Mouse (Mus musculus) MEL (cell line): ENCODE measurements around the gene Bdh1. TPM values are rescaled to one million over a fixed set of nuclear protein-coding genes. Genes with fewer than 3 reads are reported as not detected.

Experiments
- DNase-seq: peaks from one replicate; pipeline ENCODE4 v3.0.0; 2011; ENCODE audit warnings: low read depth, low spot score
- H3K27ac ChIP-seq: 2 replicates; pipeline ENCODE4 v1.5.1; 2012; ENCODE audit warnings: low read depth, mild to moderate bottlenecking, control low read depth, low read length, moderate library complexity; ENCODE audit not compliant: control insufficient read depth
- H3K27me3 ChIP-seq, 2 experiments: fragments of 150-350 bp in 1 of 2; sonication (generic) in 1 of 2; 2 replicates each; pipeline ENCODE4 v1.6.1; 2012; ENCODE audit warnings: low read length in 2 of 2, mild to moderate bottlenecking in 2 of 2, improper control_type of control experiment in 1 of 2, moderate library complexity in 1 of 2; ENCODE audit not compliant: insufficient read depth in 2 of 2, control insufficient read depth in 1 of 2
- H3K36me3 ChIP-seq, 2 experiments: 2 replicates each; pipeline ENCODE4 v1.6.1; 2012 to 2014; ENCODE audit warnings: low read length in 2 of 2, improper control_type of control experiment in 1 of 2, inconsistent platforms in 1 of 2, mild to moderate bottlenecking in 1 of 2; ENCODE audit not compliant: insufficient read depth in 2 of 2, control insufficient read depth in 1 of 2
- H3K4me1 ChIP-seq, 2 experiments: fragments of 150-350 bp in 1 of 2; sonication (generic) in 1 of 2; 2 replicates each; pipeline ENCODE4 v1.6.1; 2012; ENCODE audit warnings: low read length in 2 of 2, improper control_type of control experiment in 1 of 2, mild to moderate bottlenecking in 1 of 2; ENCODE audit not compliant: insufficient read depth in 2 of 2, control insufficient read depth in 1 of 2
- H3K4me3 ChIP-seq, 2 experiments: fragments of 150-350 bp in 1 of 2; sonication (generic) in 1 of 2; 2 replicates each; pipeline ENCODE4 v1.5.1; 2012; ENCODE audit warnings: low read depth in 2 of 2, low read length in 2 of 2, mild to moderate bottlenecking in 2 of 2, moderate library complexity in 2 of 2, control low read depth in 1 of 2, improper control_type of control experiment in 1 of 2; ENCODE audit not compliant: control insufficient read depth in 1 of 2, insufficient read depth in 1 of 2
- H3K79me2 ChIP-seq: 2 replicates; pipeline ENCODE4 v1.6.1; 2012; ENCODE audit warnings: mild to moderate bottlenecking, low read length, moderate library complexity; ENCODE audit not compliant: control insufficient read depth, poor library complexity, insufficient read depth
- H3K9ac ChIP-seq: 2 replicates; pipeline ENCODE4 v1.6.1; 2012; ENCODE audit warnings: low read depth, mild to moderate bottlenecking, control low read depth, low read length, moderate library complexity; ENCODE audit not compliant: control insufficient read depth, poor library complexity, severe bottlenecking
- H3K9me3 ChIP-seq: fragments of 150-350 bp; sonication (generic); replicated peaks from 2 replicates; pipeline ENCODE4 v1.6.1; 2012; ENCODE audit warnings: mild to moderate bottlenecking, low read length, improper control_type of control experiment, moderate library complexity; ENCODE audit not compliant: insufficient read depth
- BHLHE40 ChIP-seq: IDR thresholded peaks from 2 replicates; pipeline ENCODE4 v1.6.1; 2012; ENCODE audit warnings: low read depth, mild to moderate bottlenecking, inconsistent platforms, low read length, improper control_type of control experiment, borderline replicate concordance
- CHD1 ChIP-seq: IDR thresholded peaks from 2 replicates; pipeline ENCODE4 v1.6.1; 2012; ENCODE audit warnings: low read depth, mild to moderate bottlenecking, inconsistent platforms, low read length, improper control_type of control experiment
- CHD2 ChIP-seq: IDR thresholded peaks from 2 replicates; pipeline ENCODE4 v1.6.1; 2011; ENCODE audit warnings: low read length, improper control_type of control experiment
- E2F4 ChIP-seq: IDR thresholded peaks from 2 replicates; pipeline ENCODE4 v1.6.1; 2011; ENCODE audit warnings: low read depth, low read length, improper control_type of control experiment, borderline replicate concordance
- ELF1 ChIP-seq: IDR thresholded peaks from 2 replicates; pipeline ENCODE4 v1.6.1; 2014; ENCODE audit warnings: low read depth, mild to moderate bottlenecking, inconsistent platforms, low read length, improper control_type of control experiment, moderate library complexity
- GABPA ChIP-seq: IDR thresholded peaks from 2 replicates; pipeline ENCODE4 v1.6.1; 2012; ENCODE audit warnings: low read depth, mild to moderate bottlenecking, inconsistent platforms, low read length, improper control_type of control experiment, moderate library complexity
- GATA1 ChIP-seq: IDR thresholded peaks from 2 replicates; pipeline ENCODE4 v1.6.1; 2011; ENCODE audit warnings: low read depth, low read length, improper control_type of control experiment
- HCFC1 ChIP-seq: IDR thresholded peaks from 2 replicates; pipeline ENCODE4 v1.6.1; 2012; ENCODE audit warnings: low read depth, mild to moderate bottlenecking, inconsistent platforms, low read length, improper control_type of control experiment, moderate library complexity
- KAT2A ChIP-seq: conservative IDR thresholded peaks from 2 replicates; pipeline ENCODE4 v1.6.1; 2012; ENCODE audit warnings: low read depth, low read length, improper control_type of control experiment, inconsistent platforms
- MAFK ChIP-seq: IDR thresholded peaks from 2 replicates; pipeline ENCODE4 v1.6.1; 2011; ENCODE audit warnings: low read depth, mild to moderate bottlenecking, low read length, improper control_type of control experiment, borderline replicate concordance
- MAX ChIP-seq: IDR thresholded peaks from 2 replicates; pipeline ENCODE4 v1.6.1; 2011; ENCODE audit warnings: low read length, improper control_type of control experiment
- MAZ ChIP-seq: IDR thresholded peaks from 2 replicates; pipeline ENCODE4 v1.6.1; 2012; ENCODE audit warnings: low read depth, mild to moderate bottlenecking, inconsistent platforms, low read length, improper control_type of control experiment
- MXI1 ChIP-seq: IDR thresholded peaks from 2 replicates; pipeline ENCODE4 v1.6.1; 2011; ENCODE audit warnings: mild to moderate bottlenecking, low read depth, low read length, improper control_type of control experiment
- MYB ChIP-seq: IDR thresholded peaks from 2 replicates; pipeline ENCODE4 v1.6.1; 2011; ENCODE audit warnings: mild to moderate bottlenecking, low read depth, low read length, improper control_type of control experiment
- MYC ChIP-seq: IDR thresholded peaks from 2 replicates; pipeline ENCODE4 v1.6.1; 2011; ENCODE audit warnings: low read depth, mild to moderate bottlenecking, low read length, improper control_type of control experiment, moderate library complexity
- NELFE ChIP-seq: IDR thresholded peaks from 2 replicates; pipeline ENCODE4 v1.6.1; 2011; ENCODE audit warnings: low read depth, low read length, improper control_type of control experiment
- POLR2A ChIP-seq, 2 experiments: IDR thresholded peaks; 2 replicates each; pipeline ENCODE4 v1.6.1; 2011 to 2012; ENCODE audit warnings: low read length in 2 of 2, mild to moderate bottlenecking in 2 of 2, control low read depth in 1 of 2, improper control_type of control experiment in 1 of 2, low read depth in 1 of 2, moderate library complexity in 1 of 2; ENCODE audit not compliant: control insufficient read depth in 1 of 2, insufficient read depth in 1 of 2, poor library complexity in 1 of 2
- POLR2AphosphoS2 ChIP-seq: IDR thresholded peaks from 2 replicates; pipeline ENCODE4 v1.6.1; 2011; ENCODE audit warnings: low read length, improper control_type of control experiment
- POLR2AphosphoS5 ChIP-seq: IDR thresholded peaks from 2 replicates; pipeline ENCODE4 v1.6.1; 2012; ENCODE audit warnings: low read depth, borderline replicate concordance, mild to moderate bottlenecking, inconsistent platforms, low read length, moderate library complexity, mixed read lengths
- RAD21 ChIP-seq: IDR thresholded peaks from 2 replicates; pipeline ENCODE4 v1.6.1; 2011; ENCODE audit warnings: mild to moderate bottlenecking, low read depth, low read length, improper control_type of control experiment
- SIN3A ChIP-seq: IDR thresholded peaks from 2 replicates; pipeline ENCODE4 v1.6.1; 2012; ENCODE audit warnings: low read length, improper control_type of control experiment, inconsistent platforms
- SMC3 ChIP-seq: IDR thresholded peaks from 2 replicates; pipeline ENCODE4 v1.6.1; 2011; ENCODE audit warnings: low read depth, low read length, improper control_type of control experiment
- TAL1 ChIP-seq: IDR thresholded peaks from 2 replicates; pipeline ENCODE4 v1.6.1; 2012; ENCODE audit warnings: mild to moderate bottlenecking, inconsistent platforms, low read length, moderate library complexity, mixed read lengths
- TBP ChIP-seq: IDR thresholded peaks from 2 replicates; pipeline ENCODE4 v1.8.0; 2011; ENCODE audit warnings: low read depth, low read length, improper control_type of control experiment
- TCF12 ChIP-seq: IDR thresholded peaks from 2 replicates; pipeline ENCODE4 v1.6.1; 2014; ENCODE audit warnings: low read depth, mild to moderate bottlenecking, inconsistent platforms, low read length, improper control_type of control experiment, moderate library complexity
- USF1 ChIP-seq: IDR thresholded peaks from 2 replicates; pipeline ENCODE4 v1.6.1; 2014; ENCODE audit warnings: low read depth, mild to moderate bottlenecking, inconsistent platforms, low read length, improper control_type of control experiment, moderate library complexity
- USF2 ChIP-seq, 2 experiments: IDR thresholded peaks; 2 replicates each; pipeline ENCODE4 v1.6.1; 2011 to 2012; ENCODE audit warnings: improper control_type of control experiment in 2 of 2, low read length in 2 of 2, borderline replicate concordance in 1 of 2, inconsistent platforms in 1 of 2, low read depth in 1 of 2, mild to moderate bottlenecking in 1 of 2; ENCODE audit not compliant: insufficient read depth in 1 of 2
- ZC3H11A ChIP-seq: IDR thresholded peaks from 2 replicates; pipeline ENCODE4 v1.6.1; 2012; ENCODE audit warnings: low read depth, mild to moderate bottlenecking, inconsistent platforms, low read length, improper control_type of control experiment
- ZKSCAN1 ChIP-seq: IDR thresholded peaks from 2 replicates; pipeline ENCODE4 v1.6.1; 2012; ENCODE audit warnings: low read depth, mild to moderate bottlenecking, inconsistent platforms, low read length, improper control_type of control experiment, moderate library complexity
- ZMIZ1 ChIP-seq: IDR thresholded peaks from 2 replicates; pipeline ENCODE4 v1.6.1; 2012; ENCODE audit warnings: low read depth, mild to moderate bottlenecking, inconsistent platforms, low read length, improper control_type of control experiment, moderate library complexity
- polyA plus RNA-seq, 2 experiments: library from polyadenylated mRNA; stranded (reverse) in 1 of 2; unstranded in 1 of 2; fragments of >175 nt in 1 of 2; fragments of >200 nt in 1 of 2; gene quantifications; 2 replicates each; pipeline versions ENCODE4 v1.2.1 to v1.2.4; 2012; ENCODE audit warnings: low replicate concordance in 2 of 2, low read depth in 1 of 2; ENCODE audit not compliant: insufficient read length in 2 of 2, insufficient read depth in 1 of 2, missing spikeins in 1 of 2
- total RNA-seq: library from RNA; depleted of rRNA; stranded (reverse); fragments of 300-350 nt; gene quantifications from 2 replicates; pipeline ENCODE4 v1.2.3, GENCODE M21; 2012

Bdh1 gene
- total and polyA plus RNA-seq, 3 experiments, result 67.5 to 187 TPM; not detected in 1

DNA sequence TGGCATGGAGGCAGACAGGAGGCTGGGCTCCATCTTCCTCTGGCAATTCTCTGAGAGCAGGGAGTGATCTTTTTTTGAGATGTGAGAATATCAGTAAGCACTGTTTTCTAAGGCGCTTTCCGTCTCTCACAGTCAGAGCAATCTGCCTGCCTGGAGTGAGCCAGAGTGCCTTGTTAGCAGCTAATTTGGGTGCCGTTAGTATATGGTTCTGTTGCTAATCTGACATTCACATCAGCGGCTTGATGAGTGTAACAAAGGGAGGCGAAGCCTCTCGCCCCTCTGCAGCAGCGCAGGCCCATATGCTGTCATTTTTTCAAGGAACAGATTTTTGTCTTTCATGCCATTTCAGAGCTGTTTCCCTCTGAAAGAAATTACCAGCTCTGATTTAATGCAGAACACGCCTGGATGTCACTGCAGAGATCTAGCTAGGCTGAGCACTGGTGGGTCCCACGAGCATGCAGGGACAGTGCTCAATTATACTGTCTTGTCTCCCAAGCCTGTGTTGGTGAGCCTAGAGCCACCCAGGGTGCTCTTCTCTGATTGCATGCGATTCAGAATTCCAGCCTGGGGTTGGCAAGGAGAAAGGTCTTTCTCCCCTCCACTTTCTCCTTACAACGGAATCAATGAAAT, 77.7 kb downstream of the Bdh1 start:
- H3K9ac ChIP-seq, result no peak overlapping the region
- peaks cover 0 to 8% of the 10 kb centered on the region in 2 experiments; a peak in 2 of 4 replicates for H3K36me3 ChIP-seq
- H3K4me1 ChIP-seq, result peaks cover 2 to 8% of the 10 kb centered on the region in 2 experiments; a peak in 3 of 4 replicates
- H3K9me3 ChIP-seq, result no peaks in the 10 kb centered on the region
- H3K27ac ChIP-seq, result no peak overlapping the region
- no peaks in the 10 kb centered on the region for H3K27me3 ChIP-seq
- TF ChIP-seq MAFK (no peak), NELFE (no peak), USF1 (no peak), GATA1 (no peak), CHD1 (no peak), MAZ (no peak), TBP (no peak), GABPA (no peak), ZMIZ1 (no peak), KAT2A (no peak), HCFC1 (no peak), TCF12 (no peak), RAD21 (no peak), ELF1 (no peak), MYC (no peak), SIN3A (no peak), MYB (no peak), CHD2 (no peak), TAL1 (no peak), USF2 (IDR thresholded peaks at IDR 0.05; ENCODE audit: borderline replicate concordance in 1 of 2, insufficient read depth in 1 of 2, low read depth in 1 of 2, low read length in 2 of 2) (no peak)
- TF ChIP-seq, all 39 proteins: peak for 0
- no peak overlapping the region for H3K4me3 ChIP-seq
- H3K79me2 ChIP-seq, result no peaks in the 10 kb centered on the region
- DNase-seq, result no peak

DNA sequence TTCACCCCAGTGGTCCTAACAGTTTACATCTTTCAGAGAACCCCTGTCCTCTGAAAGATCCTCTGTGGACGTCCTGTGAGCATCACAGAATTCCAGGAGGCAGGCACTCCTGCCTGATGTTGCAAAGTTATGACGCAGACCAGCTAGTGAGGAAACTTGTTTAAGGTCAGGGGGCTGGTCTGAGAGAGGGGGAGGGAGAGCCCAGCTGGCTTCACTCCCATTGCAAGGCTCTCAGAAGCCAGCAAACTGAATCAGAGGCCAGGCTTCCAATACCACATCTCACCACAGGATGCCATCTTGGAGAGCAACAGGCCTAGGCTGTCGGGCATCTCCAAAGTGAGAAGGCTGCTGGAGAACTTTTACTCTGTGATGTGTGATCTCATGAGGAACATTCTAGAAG, 78.5 kb downstream of the Bdh1 start:
- Histone ChIP-seq H3K27ac (no peak overlapping the region), H3K27me3 (no peaks in the 10 kb centered on the region), H3K4me3 (no peak overlapping the region), H3K4me1 (peaks cover 2 to 8% of the 10 kb centered on the region in 2 experiments; a peak in 3 of 4 replicates), H3K36me3 (peaks cover 0 to 7% of the 10 kb centered on the region in 2 experiments; a peak in 2 of 4 replicates)
- DNase-seq, result no peak
- TF ChIP-seq SMC3 (no peak), GATA1 (no peak), KAT2A (no peak), POLR2AphosphoS2 (no peak), SIN3A (no peak), E2F4 (no peak), ZKSCAN1 (no peak), BHLHE40 (no peak), MYC (no peak), TAL1 (no peak), RAD21 (no peak), POLR2A (IDR thresholded peaks at IDR 0.05; ENCODE audit: control insufficient read depth in 1 of 2, insufficient read depth in 1 of 2, low read depth in 1 of 2, low read length in 2 of 2, poor library complexity in 1 of 2) (no peak), MAX (no peak), USF2 (IDR thresholded peaks at IDR 0.05; ENCODE audit: borderline replicate concordance in 1 of 2, insufficient read depth in 1 of 2, low read depth in 1 of 2, low read length in 2 of 2) (no peak), POLR2AphosphoS5 (no peak), MXI1 (no peak), ZC3H11A (no peak)
- TF ChIP-seq, all 39 proteins: peak for 0
- no peaks in the 10 kb centered on the region for H3K9me3 ChIP-seq
- H3K79me2 ChIP-seq, result no peaks in the 10 kb centered on the region
- H3K9ac ChIP-seq, result no peak overlapping the region
